Mouse (Mus musculus): ENCODE measurements around the gene Cd2.

Cd2 gene

DNA sequence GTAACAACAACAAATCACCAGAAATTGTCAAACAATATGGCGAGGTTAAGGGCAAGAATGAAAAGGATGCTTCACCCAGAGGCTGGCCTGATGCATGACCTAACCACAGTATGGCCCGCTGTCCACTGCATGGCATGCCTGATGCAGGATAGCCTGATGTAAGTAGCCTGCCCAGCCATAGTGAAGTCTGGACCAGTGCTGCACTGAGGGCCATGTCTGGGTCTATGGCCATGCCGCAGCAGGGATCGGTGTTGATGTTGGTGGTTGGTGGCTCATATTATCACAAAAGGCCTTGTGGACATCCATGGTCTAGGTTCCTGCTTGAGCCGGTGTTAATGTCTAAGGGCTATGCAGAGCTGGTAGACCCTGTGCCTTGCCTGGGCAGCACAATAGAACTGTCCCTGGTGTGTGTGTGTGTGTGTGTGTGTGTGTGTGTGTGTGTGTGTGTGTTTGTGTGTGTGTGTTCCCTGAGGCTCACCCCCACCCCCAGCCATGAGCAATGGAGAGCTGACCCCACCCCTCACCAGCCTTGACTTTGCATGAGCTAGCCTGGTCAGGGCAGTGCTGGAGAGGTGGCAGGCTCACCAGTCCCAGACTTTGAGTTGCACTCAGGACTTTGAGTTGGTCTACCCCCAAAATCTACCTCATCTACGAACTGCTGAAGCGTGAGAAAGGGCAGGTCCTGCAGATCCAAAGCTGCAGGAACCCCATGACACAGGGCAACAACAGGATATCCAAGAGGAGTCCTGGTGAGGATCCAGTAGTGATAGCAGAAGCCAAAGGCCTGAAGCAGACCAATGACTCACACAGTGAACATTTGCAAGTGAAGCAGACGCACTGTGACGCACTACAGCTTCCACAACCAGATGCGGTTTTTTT lies 7.0 kb upstream of the Cd2 start:
- in situ Hi-C loops (cut with MboI, MseI): loop anchor here (5.0 to 25.0 kb wide), 3 partner anchors 317 to 807 kb away; partner anchors contain the start of genes Man1a2 and Tent5c

- in situ Hi-C loops (cut with MboI, MseI): loop anchor here (5.0 to 25.0 kb wide), 2 partner anchors 606 to 806 kb away; partner anchors contain the start of genes Man1a2 and Tent5c
These were observed 5.9 kb upstream of the Cd2 start for GRCm38 (mm10) chr3:101293571-101294135.

GRCm38 (mm10) chr3:101292611-101293010 lies 4.9 kb upstream of the Cd2 start:
- in situ Hi-C loops (cut with MboI, MseI): loop anchor here (5.0 to 25.0 kb wide), 2 partner anchors 605 to 805 kb away; partner anchors contain the start of genes Man1a2 and Tent5c

- in situ Hi-C loops (cut with MboI, MseI): loop anchor here (5.0 to 25.0 kb wide), 2 partner anchors 604 to 804 kb away; partner anchors contain the start of genes Man1a2 and Tent5c
These were observed 3.1 kb upstream of the Cd2 start for GRCm38 (mm10) chr3:101290587-101291520.

- in situ Hi-C loops (cut with MboI, MseI): loop anchor here (5.0 to 25.0 kb wide), 2 partner anchors 603 to 803 kb away; partner anchors contain the start of genes Man1a2 and Tent5c
These were observed 2.3 kb upstream of the Cd2 start for GRCm38 (mm10) chr3:101290036-101290435.

DNA sequence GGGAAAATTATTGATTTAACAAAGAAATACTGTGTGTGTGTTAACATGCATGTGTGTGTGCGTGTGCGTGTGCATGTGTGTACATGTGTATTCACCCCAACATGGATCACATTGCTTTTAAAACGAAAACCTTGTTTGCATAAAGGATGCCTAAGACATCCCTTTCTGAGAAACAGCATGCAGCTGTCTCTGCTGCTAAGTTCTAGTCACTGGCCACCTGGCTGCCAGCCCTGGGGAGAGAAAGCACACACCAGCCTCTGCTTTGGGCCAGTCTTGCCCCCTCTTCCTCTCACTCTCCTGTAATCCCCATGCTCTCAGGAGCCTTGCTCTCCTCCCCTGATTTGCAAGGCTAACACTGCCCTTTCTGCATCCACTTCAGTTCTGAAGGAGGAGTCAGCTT lies 1.7 kb upstream of the Cd2 start:
- in situ Hi-C loops (cut with MboI, MseI): loop anchor here (25.0 kb wide), 1 partner anchor 802 kb away; the partner anchor contains the start of gene Tent5c

GRCm38 (mm10) chr3:101286336-101287325 lies 1.1 kb downstream of the Cd2 start:
- in situ Hi-C loops (cut with MboI, MseI): loop anchor here (25.0 kb wide), 1 partner anchor 799 kb away; the partner anchor contains the start of gene Tent5c

- in situ Hi-C loops (cut with MboI, MseI): loop anchor here (25.0 kb wide), 1 partner anchor 799 kb away; the partner anchor contains the start of gene Tent5c
These were observed 1.9 kb downstream of the Cd2 start for GRCm38 (mm10) chr3:101285851-101286250.

- in situ Hi-C loops (cut with MboI, MseI): loop anchor here (25.0 kb wide), 1 partner anchor 798 kb away; the partner anchor contains the start of gene Tent5c
These were observed 2.6 kb downstream of the Cd2 start for GRCm38 (mm10) chr3:101285021-101285615.

GRCm38 (mm10) chr3:101283869-101284706 lies 3.7 kb downstream of the Cd2 start:
- in situ Hi-C loops (cut with MboI, MseI): loop anchor here (5.0 to 25.0 kb wide), 2 partner anchors 797 to 1453 kb away; partner anchors contain the start of gene Tent5c

DNA sequence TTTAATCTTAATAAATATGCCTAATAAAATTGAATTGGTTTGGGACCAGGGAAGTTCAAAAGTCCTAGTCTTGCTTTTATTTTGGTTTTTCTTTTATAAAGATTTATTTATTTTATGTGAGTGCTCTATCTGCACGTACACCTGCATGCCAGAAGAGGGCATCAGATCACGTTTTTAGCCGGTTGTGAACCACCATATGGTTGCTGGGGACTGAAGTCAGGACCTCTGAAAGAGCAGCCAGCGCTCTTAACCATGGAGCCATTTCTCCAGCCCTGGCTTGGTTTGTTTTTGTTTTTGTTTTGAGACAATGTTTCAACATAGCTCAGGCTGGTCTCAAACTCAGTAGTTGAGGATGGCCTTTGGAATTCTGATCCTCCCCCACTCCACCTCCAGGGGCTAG lies 4.3 kb downstream of the Cd2 start:
- in situ Hi-C loops (cut with MboI, MseI): loop anchor here (5.0 to 25.0 kb wide), 2 partner anchors 796 to 1454 kb away; partner anchors contain the start of gene Tent5c

- in situ Hi-C loops (cut with MboI, MseI): loop anchor here (5.0 to 25.0 kb wide), 2 partner anchors 795 to 1455 kb away; partner anchors contain the start of gene Tent5c
These were observed 5.1 kb downstream of the Cd2 start for GRCm38 (mm10) chr3:101282556-101283180.

DNA sequence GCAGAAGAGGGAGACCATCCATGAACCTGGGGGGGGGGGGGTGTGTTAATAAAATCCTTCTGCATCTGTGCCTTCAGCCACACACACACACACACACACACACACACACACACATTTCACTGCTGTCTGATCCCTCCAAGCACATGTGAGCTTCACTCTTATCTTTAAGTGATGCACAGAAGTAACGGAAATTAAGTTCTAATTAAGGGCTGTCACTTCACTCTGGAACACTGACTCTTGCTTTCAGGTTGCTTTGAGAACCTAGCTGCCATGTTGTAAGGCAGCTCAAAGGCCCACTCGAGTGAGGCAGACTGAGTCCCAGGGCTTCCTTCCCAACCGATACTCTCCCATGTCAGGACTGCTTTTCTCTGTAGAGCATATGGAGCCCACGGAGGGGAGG lies 5.9 kb downstream of the Cd2 start:
- in situ Hi-C loops (cut with MboI, MseI): loop anchor here (5.0 to 25.0 kb wide), 2 partner anchors 795 to 1455 kb away; partner anchors contain the start of gene Tent5c

DNA sequence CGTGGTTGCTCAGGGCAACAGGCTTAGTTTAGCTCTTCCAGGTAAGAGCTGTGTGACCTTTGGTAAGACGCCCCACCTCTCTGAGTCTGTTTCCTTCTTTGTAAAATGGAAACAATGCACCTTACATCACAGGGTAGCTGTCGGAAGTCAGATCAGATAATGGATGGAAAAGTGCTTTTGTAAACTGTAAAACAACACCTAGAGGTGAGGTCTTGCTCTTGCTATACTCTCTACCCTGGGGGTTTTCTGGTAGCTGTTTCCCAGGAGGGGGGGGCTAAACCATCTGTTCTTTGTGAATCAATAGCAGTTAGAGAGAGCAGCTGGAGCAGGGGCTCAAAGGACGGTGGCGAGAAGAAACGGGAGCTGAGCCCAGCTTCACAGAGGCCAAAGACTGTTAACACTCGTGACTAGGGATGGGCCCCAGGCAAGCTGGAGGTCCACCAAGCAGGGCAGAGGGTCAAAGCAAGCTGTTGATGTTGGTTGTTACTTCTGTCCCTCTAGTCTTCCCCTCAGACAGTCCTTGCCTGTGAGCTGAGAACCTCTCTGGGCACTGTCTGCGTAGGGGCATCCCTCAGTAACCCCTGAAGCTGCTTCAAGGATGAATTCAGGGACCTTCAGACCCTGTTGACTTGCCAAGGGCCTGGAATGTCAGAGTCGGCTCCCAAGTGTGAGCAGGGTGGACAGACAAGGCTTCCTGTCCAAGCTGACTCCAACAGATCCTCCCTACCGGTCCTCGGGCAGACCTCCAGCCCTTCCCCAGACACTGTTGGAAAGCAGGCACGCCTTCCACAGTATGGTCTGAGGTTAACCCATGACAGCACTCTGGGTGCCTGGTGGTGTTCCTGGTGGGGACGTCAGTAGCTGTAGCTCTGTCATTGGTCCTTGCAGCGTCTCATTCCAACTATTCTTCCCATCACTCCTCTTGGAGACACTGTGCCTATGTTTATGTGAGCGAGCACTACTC lies 7.1 kb downstream of the Cd2 start:
- in situ Hi-C loops (cut with MboI, MseI): loop anchor here (5.0 to 25.0 kb wide), 2 partner anchors 793 to 1457 kb away; partner anchors contain the start of gene Tent5c

DNA sequence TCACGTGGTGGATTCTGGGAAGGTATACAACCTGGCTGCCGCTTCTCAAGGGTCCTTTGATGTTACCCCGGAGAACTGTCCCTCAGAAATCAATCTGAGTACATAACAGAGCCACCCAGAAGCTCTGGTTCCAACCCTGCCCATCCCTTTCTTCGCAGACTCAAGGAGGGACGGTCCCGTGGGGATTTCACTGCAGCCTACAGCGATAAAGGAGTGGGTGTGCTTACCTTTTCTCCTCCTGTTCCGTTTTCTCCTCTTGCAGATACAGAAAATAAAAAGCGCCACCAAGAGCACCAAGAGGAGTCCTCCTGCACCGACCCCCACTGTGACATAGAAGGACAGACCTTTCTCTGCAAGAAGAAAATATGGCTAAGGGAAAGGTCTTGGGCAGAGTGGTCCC lies 8.2 kb downstream of the Cd2 start:
- in situ Hi-C loops (cut with MboI, MseI): loop anchor here (10.0 to 25.0 kb wide), 2 partner anchors 55 to 792 kb away; partner anchors contain the start of gene Tent5c

DNA sequence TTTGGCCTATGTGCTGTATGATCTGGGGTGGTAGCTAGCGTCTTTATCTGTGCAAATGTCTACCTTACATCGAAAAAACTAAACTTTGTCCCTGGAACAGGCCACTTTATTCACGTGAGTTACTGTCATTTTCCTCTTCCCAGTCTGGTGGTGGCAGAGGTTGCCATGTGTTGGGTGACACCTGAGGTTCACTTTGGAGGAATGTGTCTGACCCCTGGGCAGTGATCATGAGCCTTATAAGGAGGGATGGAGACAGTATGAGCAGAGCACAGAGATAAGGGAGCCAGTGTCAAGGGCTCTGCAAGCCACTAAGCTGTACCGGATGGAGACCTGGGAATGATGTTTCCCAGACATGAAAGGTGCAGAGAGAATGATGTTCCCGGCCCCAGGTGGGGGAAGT lies 9.3 kb downstream of the Cd2 start:
- in situ Hi-C loops (cut with MboI, MseI): loop anchor here (10.0 to 25.0 kb wide), 2 partner anchors 54 to 791 kb away; partner anchors contain the start of gene Tent5c

Data from T-helper 1 cell (primary cell).